Mouse (Mus musculus): ENCODE measurements around the gene Mettl6.

- TF ChIP-seq CTCF (conservative IDR thresholded peaks at IDR 0.05; ENCODE audit: low read length) (no peak), POU5F1 (IDR thresholded peaks at IDR 0.05; ENCODE audit: borderline replicate concordance, low read length) (no peak)
Measured at GRCm38 (mm10) chr14:31531506-31532148, 36.8 kb upstream of the Mettl6 start.

Measured in E14TG2a.4 (cell line).